Mouse (Mus musculus): ENCODE results near the gene D430041D05Rik.

Gene D430041D05Rik

DNA sequence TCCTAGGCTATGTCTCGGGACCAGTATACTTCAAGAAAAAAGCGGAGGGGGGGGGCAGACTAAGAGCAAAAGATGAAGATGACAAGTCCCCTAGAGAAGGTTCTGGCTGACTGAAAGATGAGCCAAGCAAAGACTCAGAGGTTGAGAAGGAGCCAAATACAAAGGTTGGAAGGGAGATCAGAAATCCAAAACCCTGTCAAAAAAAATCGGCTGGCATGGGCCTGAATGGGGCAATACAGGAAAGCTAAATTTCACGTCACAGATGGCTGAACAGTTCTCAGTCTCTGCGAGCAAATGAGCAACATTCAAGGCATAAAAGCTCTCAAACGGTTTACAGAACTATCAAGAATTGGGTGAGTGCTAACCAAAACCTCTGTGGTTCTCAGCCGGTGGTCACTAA lies 2.5 kb downstream of the D430041D05Rik start:
- no peak for DNase-seq (ENCODE audit: low spot score in 2 of 2)

DNA sequence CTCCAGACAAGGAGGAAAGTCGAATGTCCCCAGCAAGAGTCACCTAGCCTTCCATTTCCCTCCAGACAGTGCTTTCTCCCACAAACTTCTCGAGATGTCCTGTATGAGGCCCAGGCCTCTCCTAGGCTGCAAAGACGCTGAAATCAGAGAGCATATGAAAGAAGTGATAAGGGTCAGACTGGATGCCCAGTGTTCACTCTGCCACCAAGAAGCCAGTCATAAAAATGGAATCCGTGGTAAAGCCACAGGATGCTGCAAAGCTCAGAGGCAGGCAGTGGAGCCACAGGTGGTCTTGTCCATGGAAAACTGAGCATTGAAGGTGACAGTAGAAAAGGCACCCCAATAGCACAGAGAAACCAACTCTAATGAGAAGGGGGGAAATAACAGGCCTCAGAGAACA lies 2.9 kb downstream of the D430041D05Rik start:
- DNase-seq (ENCODE audit: low spot score in 2 of 2), result no peak

GRCm38 (mm10) chr2:104404036-104404435 lies 6.8 kb downstream of the D430041D05Rik start:
- DNase-seq (ENCODE audit: low spot score in 2 of 2), result no peak

DNA sequence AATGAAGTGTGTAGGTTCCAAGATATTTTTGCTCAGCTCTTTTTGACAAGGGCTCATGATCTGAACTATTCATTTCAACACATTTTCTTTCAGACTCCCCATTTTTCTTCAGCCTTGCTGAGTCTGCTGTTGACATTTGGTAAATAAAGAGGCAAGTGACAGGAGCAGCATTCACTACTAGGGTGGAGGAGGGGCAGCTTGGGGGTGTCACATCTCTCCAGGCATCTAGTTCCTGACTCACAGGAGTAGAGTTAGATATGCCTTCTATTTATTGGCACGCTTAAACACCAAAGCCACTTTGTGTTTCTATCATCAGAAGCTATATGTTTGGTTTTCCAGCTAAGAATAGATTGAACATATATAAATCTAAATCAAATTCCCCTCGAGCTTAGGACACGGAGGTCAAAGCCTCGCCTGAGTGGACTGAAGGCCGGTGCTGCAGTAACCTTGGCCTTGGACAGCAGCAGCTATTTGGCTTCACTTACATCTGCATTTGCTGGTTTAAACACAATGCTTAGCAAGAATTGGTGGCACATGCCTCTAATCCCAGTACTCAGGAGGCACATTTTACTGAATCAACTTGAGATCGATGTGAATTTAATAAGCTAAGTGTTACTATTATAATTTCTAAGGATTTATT lies 12.0 kb downstream of the D430041D05Rik start:
- no peak for DNase-seq (ENCODE audit: low spot score in 2 of 2)

DNA sequence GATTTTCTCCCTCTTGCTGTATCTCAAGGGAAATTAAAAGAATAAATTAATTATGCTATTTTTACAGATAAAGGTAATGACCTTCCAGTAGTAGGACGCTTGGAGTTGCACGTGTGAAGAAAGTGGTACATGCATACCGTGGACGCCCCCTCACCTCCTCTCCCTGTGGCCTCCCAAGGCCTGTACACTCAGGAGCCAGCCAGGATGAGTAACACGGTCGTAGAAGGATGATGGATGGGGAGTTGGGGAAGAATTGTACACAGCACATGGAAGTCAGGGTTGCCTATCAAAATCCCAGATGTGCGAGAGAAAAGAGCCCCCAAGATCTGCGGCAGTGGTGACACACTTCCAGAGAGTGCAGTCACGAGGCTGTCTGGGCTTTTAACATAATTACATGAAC lies 14.9 kb downstream of the D430041D05Rik start:
- DNase-seq (ENCODE audit: low spot score in 2 of 2), result no peak

- no peak for DNase-seq (ENCODE audit: low spot score in 2 of 2)
Observed at GRCm38 (mm10) chr2:104394769-104395168, 16.0 kb downstream of the D430041D05Rik start.

DNA sequence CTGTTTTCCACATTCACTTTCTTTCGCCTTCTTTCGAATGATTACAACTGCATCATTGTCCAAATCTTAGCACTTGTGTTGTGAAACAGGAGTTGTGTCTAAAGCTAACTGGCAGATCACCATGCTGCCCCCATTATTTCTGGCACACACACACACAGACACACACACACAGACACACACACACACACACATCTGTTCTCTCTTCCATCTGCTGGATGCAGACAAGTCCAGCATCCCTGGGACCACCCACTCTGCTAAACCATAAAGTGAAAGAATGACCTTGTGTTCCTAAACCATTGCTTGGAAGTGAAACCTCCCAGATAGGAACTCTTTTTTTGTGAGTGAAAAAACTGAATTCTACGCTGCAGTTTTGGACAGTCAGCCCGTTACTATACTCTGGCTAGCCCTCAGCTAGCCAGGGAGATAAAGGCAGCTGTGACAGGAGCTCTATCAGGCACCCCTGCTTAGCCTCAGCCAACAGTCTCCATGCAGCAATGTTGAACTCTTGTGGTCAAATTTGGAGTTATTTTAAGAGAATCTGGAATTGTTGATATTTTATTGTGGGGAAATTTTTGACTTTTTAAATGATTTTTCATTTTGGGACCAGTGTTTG lies 18.0 kb downstream of the D430041D05Rik start:
- DNase-seq (ENCODE audit: low spot score in 2 of 2), result no peak

DNA sequence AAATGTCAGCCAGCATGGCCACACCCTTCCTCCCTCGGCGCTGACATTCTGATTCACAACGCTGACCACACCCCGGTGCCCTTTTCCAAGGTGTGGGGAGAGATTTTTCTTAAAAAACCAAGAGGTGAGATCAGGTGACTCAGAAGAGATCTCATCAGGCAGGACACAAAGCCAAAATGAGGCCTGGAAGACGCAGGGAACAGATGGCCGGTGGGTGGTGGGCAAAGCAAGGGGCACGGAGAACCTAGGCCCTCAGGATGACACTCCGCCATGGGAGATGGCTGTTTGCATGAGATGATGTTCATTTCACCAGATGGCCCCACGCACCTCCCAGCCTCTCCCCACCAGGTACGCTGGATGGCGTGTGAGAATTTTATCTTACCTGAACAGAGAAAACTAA lies 21.6 kb downstream of the D430041D05Rik start:
- no peak for DNase-seq (ENCODE audit: low spot score in 2 of 2)

DNA sequence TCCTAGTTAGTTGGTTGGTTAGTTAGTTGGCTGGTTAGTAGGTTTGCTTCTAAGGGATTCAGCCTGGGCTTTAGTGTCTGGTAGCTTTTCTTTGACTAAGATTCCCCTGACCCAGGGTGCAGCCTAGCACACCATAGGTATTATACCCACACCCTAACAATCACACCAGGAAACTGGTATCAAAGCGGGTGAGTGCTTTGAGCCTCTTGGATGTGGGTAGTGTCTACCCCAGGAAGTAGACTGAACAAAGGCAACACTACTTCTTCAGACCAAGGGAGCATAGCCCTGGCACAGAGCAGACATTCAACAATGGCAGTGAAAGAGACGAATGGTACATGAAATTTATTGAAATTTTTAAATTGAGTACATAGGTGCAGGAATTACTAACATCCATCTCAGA lies 24.9 kb downstream of the D430041D05Rik start:
- DNase-seq (ENCODE audit: low spot score in 2 of 2), result no peak

DNA sequence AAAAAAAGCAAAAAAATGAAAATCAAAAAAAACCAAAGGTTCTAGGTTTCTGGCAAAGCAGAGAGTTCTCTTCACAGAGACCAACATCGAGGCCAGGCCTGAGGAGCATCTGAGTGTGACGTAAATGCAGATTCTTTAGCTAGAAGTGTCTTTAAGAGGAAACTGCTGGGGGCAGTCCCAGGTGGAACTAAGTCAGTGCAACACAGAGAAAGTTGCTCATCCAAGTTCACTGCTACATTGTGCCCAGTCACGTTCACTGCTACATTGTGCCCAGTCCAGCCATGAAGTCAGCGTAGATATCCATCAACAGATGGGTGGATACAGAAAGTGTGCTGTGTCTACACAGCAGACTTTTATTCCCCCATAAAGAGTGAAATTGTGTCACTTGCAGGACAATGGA lies 27.2 kb downstream of the D430041D05Rik start:
- no peak for DNase-seq (ENCODE audit: low spot score in 2 of 2)

- DNase-seq (ENCODE audit: low spot score in 2 of 2), result no peak
Observed at GRCm38 (mm10) chr2:104382813-104383212, 28.0 kb downstream of the D430041D05Rik start.

DNA sequence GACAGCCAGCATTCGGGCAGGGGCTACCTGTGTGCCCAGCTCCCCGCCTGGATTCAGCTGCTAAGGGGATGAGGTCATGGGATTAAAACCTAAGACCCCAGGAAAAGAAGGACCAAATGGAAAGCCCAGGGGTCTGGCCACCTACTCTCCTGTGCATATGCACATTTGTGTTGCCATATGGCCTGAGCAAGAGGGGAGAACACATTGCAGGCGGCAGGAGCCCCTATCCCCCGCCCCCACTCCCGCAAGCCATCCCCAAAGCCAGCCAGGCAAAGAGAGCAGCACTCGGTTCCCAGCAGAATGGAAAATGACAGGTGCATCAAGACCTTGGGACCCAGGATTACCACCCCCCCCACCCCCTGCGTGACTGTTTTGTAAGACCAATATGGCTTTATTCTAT lies 31.5 kb downstream of the D430041D05Rik start:
- no peak for DNase-seq (ENCODE audit: low spot score in 2 of 2)

- no peak for DNase-seq (ENCODE audit: low spot score in 2 of 2)
Observed at GRCm38 (mm10) chr2:104378791-104379190, 32.0 kb downstream of the D430041D05Rik start.

DNA sequence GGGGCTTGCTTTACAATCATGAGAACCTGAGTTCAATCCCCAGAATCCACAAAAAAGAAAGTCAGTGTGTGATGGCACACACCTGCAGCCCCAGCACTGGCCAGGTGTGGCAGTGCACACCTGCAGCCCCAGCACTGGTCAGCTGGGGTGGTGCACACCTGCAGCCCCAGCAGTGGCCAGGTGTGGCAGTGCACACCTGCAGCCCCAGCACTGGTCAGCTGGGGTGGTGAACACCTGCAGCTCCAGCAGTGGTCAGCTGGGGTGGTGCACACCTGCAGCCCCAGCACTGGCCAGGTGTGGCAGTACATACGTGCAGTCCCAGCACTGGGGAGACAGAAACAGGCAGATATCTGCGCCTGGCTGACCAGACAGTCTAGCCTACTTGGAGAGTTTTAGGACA lies 32.8 kb downstream of the D430041D05Rik start:
- no peak for DNase-seq (ENCODE audit: low spot score in 2 of 2)

GRCm38 (mm10) chr2:104372156-104372555 lies 38.7 kb downstream of the D430041D05Rik start:
- DNase-seq (ENCODE audit: low spot score in 2 of 2), result no peak

GRCm38 (mm10) chr2:104371606-104372130 lies 39.1 kb downstream of the D430041D05Rik start:
- no peak for DNase-seq (ENCODE audit: low spot score in 2 of 2)

GRCm38 (mm10) chr2:104367836-104368298 lies 42.9 kb downstream of the D430041D05Rik start:
- DNase-seq (ENCODE audit: low spot score in 2 of 2), result peak; percentile 27 to 44

- DNase-seq (ENCODE audit: low spot score in 2 of 2), result no peak
Observed at GRCm38 (mm10) chr2:104367291-104367690, 43.5 kb downstream of the D430041D05Rik start.

DNA sequence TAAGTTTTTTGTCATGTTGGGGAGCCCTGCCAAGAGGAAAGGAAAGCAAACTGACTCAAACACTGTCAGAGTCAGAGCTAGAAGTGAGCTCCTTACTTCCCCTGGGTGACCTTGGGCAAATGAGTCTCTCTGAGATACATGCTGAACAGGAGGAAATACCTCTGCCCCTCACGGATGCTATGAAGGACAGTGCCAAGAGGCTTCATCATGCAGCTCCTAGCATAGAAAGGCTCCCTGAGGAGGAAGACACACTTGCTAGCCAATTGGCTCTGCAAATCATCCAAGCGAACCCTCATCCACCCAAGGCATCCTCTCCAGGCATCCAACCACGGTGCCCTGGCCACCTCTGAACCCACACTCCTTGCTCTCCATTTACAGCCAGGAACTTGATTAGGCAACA lies 51.5 kb downstream of the D430041D05Rik start:
- no peak for DNase-seq (ENCODE audit: low spot score in 2 of 2)

DNA sequence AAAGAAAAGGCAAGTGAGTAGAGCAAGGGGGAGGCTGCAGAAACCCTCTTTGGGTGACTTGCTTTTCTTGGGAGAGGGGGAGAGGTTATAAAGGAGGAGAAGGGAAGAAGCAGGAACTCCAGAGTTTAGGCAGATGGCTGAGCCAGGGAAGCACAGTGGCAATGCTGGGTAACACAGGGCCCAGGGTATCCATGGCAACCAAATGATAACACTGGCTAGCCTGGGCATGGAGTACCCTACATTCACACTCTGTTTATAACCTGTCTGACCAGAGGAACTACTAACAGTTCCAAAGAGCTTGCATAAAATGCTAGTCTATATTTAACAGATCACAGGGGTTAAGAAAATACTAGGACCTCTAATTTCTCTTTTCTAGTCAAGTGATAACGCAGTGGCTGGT lies 51.9 kb downstream of the D430041D05Rik start:
- no peak for DNase-seq (ENCODE audit: low spot score in 2 of 2)

- DNase-seq (ENCODE audit: low spot score in 2 of 2), result peak in 1 of 2 experiments; percentile 53
Observed at GRCm38 (mm10) chr2:104356531-104356930, 54.3 kb downstream of the D430041D05Rik start.

GRCm38 (mm10) chr2:104354117-104354516 lies 56.7 kb downstream of the D430041D05Rik start:
- no peak for DNase-seq (ENCODE audit: low spot score in 2 of 2)

DNA sequence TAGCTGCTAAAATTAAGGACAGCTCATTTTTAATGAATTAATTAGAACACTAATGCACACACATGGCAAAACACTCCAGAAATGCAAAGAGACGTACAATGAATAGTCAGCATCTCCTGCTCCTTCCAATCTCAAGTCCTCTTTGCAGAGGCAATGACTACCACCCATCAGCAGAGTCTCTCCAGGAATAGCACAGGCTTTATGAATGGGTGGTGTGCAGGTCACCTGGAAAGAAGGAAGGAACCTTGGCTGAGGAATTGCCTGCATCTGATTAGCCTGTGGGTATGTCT lies 58.7 kb downstream of the D430041D05Rik start:
- DNase-seq (ENCODE audit: low spot score in 2 of 2), result no peak
